Mouse (Mus musculus): ENCODE measurements around the gene Dlgap1. TPM values are rescaled to one million over a fixed set of nuclear protein-coding genes. Genes with fewer than 3 reads are reported as not detected.

Gene Dlgap1
- polyA plus RNA-seq, 1 experiment from 2014 or later: 34.9 TPM

DNA sequence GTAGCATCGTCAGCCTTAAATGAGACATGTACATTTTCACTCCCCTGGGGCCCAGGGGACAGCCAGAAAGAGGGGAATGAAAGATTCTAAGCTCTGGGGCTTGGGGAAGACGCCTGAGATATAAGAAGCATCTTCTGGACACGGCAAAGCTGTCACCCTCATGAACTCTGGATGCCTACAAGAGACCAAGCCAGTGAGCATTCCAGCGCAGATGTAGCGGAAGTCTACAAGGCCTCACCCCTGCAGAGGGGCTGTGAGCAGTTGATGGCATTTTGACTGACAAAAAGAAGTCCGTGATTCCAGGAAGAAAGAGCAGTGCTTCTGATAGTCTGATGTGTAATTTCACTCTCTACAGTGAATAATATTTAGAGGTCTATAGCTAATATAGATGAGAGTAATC, 621.6 kb downstream of the Dlgap1 start:
- H3K4me2 ChIP-seq (replicated peaks): no peak overlapping the region
- no peak overlapping the region for H3K9ac ChIP-seq
- WGBS: 58% methylated on average over 6 of the region's 6 CpGs
- ATAC-seq (ENCODE audit: low FRiP score): no peak
- no peak overlapping the region for H3K27ac ChIP-seq
- H3K4me1 ChIP-seq (replicated peaks; ENCODE audit: control insufficient read depth, insufficient read depth, low read length): 0 out of 2 replicates have a peak, but pooled peaks cover 7% of the 10 kb centered on the region
- no peaks in the 10 kb centered on the region; the same call in 1 of the 2 replicates for H3K27me3 ChIP-seq (ENCODE audit: control insufficient read depth, insufficient read depth, low read length)
- no peaks in the 10 kb centered on the region for H3K9me3 ChIP-seq (ENCODE audit: control insufficient read depth, low read length)
- no peak for DNase-seq (ENCODE audit: low spot score)
- no peak overlapping the region for H3K4me3 ChIP-seq (replicated peaks; ENCODE audit: low read length)
- H3K36me3 ChIP-seq (replicated peaks; ENCODE audit: control insufficient read depth, insufficient read depth): no peaks in the 10 kb centered on the region

DNA sequence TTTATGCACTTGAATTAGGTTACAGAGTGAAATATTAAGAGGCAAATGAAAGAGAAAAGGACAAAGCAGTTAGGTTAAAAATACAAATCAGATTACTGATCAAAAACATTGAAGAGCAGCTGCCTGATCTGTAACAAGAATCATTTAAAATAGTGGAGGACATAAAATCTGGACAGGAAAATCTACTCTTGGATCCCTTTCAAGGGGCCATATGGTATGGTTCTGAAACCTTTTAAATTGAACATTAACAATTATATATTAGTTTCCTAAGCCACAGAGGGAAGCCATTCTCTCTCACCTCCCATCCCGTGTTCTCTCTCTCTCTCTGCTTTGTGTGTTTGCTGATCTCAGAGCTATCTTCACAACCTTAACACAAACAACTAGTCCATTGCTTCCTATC, 625.4 kb downstream of the Dlgap1 start:
- H3K4me2 ChIP-seq (replicated peaks): no peak overlapping the region
- no peak for ATAC-seq (ENCODE audit: low FRiP score)
- 81% methylated on average over 1 of the region's 1 CpGs for WGBS

DNA sequence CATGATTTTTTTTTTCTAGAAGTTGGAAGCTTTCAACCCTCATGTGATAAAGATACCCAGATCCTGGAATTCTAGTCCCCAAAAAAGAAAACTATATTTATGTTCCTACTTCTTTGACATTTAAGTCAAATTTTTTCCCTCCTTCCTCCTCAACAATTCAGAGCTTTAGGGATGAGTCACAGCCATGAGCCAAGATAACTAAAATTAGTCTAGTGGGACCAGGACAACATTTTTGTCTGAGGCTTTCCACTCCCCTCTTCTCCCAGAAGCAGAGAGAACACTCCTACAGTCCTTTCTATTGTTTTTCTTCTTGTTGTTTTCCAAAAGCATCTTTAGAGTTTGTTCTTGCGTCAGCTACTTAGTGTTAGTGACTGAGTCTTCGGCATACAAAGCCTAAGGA, 627.5 kb downstream of the Dlgap1 start:
- H3K4me2 ChIP-seq (replicated peaks): no peak overlapping the region
- DNase-seq (ENCODE audit: low spot score) (no peak), ATAC-seq (ENCODE audit: low FRiP score) (no peak)
- H3K9me3 ChIP-seq (ENCODE audit: control insufficient read depth, low read length): no peaks in the 10 kb centered on the region
- no peak overlapping the region for H3K9ac ChIP-seq
- H3K4me3 ChIP-seq (replicated peaks; ENCODE audit: low read length): no peak overlapping the region
- no peaks in the 10 kb centered on the region for H3K36me3 ChIP-seq (replicated peaks; ENCODE audit: control insufficient read depth, insufficient read depth)
- WGBS: 91% methylated on average over 2 of the region's 2 CpGs
- H3K27ac ChIP-seq: no peak overlapping the region
- no peaks in the 10 kb centered on the region for H3K4me1 ChIP-seq (replicated peaks; ENCODE audit: control insufficient read depth, insufficient read depth, low read length)
- H3K27me3 ChIP-seq (ENCODE audit: control insufficient read depth, insufficient read depth, low read length): no peaks in the 10 kb centered on the region

More for the DNA sequence above, 625.4 kb downstream of the Dlgap1 start:
- no peak overlapping the region for H3K4me3 ChIP-seq (replicated peaks; ENCODE audit: low read length)
- no peaks in the 10 kb centered on the region for H3K36me3 ChIP-seq (replicated peaks; ENCODE audit: control insufficient read depth, insufficient read depth)
- DNase-seq (ENCODE audit: low spot score): no peak
- H3K27ac ChIP-seq: no peak overlapping the region
- no peaks in the 10 kb centered on the region; the same call in 1 of the 2 replicates for H3K27me3 ChIP-seq (ENCODE audit: control insufficient read depth, insufficient read depth, low read length)
- H3K9ac ChIP-seq: no peak overlapping the region
- 0 out of 2 replicates have a peak, but pooled peaks cover 2% of the 10 kb centered on the region for H3K4me1 ChIP-seq (replicated peaks; ENCODE audit: control insufficient read depth, insufficient read depth, low read length)
- H3K9me3 ChIP-seq (ENCODE audit: control insufficient read depth, low read length): no peaks in the 10 kb centered on the region

DNA sequence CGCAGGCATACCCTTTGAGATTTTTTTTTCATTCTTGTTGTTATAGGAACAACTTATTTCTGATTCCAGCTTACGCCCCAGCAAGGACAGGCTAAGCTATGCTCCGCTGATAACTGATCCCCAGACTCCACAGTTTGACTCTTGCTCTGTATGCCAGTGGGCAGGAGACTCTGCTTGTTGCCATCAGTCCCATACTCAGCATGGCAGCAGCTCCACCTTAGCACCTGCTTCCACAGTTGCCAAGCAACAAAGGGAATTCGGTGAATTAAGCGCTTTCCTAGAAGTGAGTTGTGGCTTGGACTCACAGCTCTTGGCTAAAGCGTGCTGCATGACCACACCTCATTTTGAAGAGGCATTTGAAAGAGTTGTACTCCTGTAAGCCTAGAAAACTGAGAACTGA, 631.6 kb downstream of the Dlgap1 start:
- no peaks in the 10 kb centered on the region for H3K9me3 ChIP-seq (ENCODE audit: control insufficient read depth, low read length)
- H3K27me3 ChIP-seq (ENCODE audit: control insufficient read depth, insufficient read depth, low read length): no peaks in the 10 kb centered on the region
- WGBS: 81% methylated on average over 6 of the region's 6 CpGs
- H3K9ac ChIP-seq: no peak overlapping the region
- no peaks in the 10 kb centered on the region for H3K36me3 ChIP-seq (replicated peaks; ENCODE audit: control insufficient read depth, insufficient read depth)
- H3K4me3 ChIP-seq (replicated peaks; ENCODE audit: low read length): no peak overlapping the region
- no peak for DNase-seq (ENCODE audit: low spot score)
- H3K27ac ChIP-seq: no peak overlapping the region
- no peaks in the 10 kb centered on the region for H3K4me1 ChIP-seq (replicated peaks; ENCODE audit: control insufficient read depth, insufficient read depth, low read length)
- H3K4me2 ChIP-seq (replicated peaks): no peak overlapping the region
- no peak for ATAC-seq (ENCODE audit: low FRiP score)

DNA sequence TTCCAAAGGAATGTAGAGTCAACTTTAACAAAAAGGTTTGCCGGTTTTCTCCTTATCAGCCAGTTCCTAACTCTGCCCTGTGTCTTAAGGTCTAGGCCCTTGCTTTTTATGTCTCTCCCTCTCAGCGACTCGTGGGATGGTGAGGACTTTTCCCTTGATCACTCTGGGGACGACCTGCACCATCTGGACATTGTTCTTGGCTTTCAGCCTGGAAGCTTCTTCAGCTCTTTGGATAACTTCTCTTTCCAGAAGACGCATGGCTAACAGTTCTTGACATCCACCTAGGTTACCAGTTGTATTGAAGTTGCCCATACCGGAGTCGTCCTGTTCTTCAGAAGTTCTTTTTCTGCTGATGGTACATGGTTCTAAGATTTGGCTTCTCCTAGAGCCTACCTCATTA, 633.2 kb downstream of the Dlgap1 start:
- H3K27me3 ChIP-seq (ENCODE audit: control insufficient read depth, insufficient read depth, low read length): no peaks in the 10 kb centered on the region
- no peaks in the 10 kb centered on the region for H3K4me1 ChIP-seq (replicated peaks; ENCODE audit: control insufficient read depth, insufficient read depth, low read length)
- WGBS: 86% methylated on average over 7 of the region's 7 CpGs
- H3K27ac ChIP-seq: no peak overlapping the region
- no peak for ATAC-seq (ENCODE audit: low FRiP score)
- no peak for DNase-seq (ENCODE audit: low spot score)
- no peak overlapping the region for H3K9ac ChIP-seq
- H3K36me3 ChIP-seq (replicated peaks; ENCODE audit: control insufficient read depth, insufficient read depth): no peaks in the 10 kb centered on the region
- H3K4me2 ChIP-seq (replicated peaks): no peak overlapping the region
- no peaks in the 10 kb centered on the region for H3K9me3 ChIP-seq (ENCODE audit: control insufficient read depth, low read length)
- H3K4me3 ChIP-seq (replicated peaks; ENCODE audit: low read length): no peak overlapping the region

DNA sequence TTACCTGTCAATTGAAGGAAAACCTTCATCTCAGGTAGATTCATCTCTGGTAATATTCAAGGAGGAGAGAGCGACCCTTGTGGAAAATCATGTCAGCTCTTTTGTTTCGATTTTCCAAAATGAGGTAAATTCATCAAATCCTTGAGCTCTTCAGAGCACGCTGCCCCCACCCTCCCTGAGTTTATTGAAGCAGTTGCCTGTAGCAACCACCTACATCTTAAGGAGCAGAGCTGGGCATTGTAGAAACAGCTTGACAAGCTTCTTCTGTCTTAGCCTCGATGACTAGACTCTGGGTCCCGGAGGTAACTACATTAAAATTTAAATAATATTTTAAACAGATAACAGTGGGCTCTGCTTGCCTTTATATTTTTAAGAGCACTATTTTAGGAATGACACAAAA, 636.8 kb downstream of the Dlgap1 start:
- Histone ChIP-seq H3K4me3 (replicated peaks; ENCODE audit: low read length) (no peak overlapping the region), H3K27me3 (ENCODE audit: control insufficient read depth, insufficient read depth, low read length) (no peaks in the 10 kb centered on the region), H3K27ac (no peak overlapping the region), H3K4me2 (replicated peaks) (no peak overlapping the region), H3K9me3 (ENCODE audit: control insufficient read depth, low read length) (no peaks in the 10 kb centered on the region), H3K9ac (no peak overlapping the region), H3K36me3 (replicated peaks; ENCODE audit: control insufficient read depth, insufficient read depth) (no peaks in the 10 kb centered on the region), H3K4me1 (replicated peaks; ENCODE audit: control insufficient read depth, insufficient read depth, low read length) (no peaks in the 10 kb centered on the region)
- no peak for DNase-seq (ENCODE audit: low spot score)
- WGBS: 81% methylated on average over 5 of the region's 5 CpGs
- no peak for ATAC-seq (ENCODE audit: low FRiP score)

DNA sequence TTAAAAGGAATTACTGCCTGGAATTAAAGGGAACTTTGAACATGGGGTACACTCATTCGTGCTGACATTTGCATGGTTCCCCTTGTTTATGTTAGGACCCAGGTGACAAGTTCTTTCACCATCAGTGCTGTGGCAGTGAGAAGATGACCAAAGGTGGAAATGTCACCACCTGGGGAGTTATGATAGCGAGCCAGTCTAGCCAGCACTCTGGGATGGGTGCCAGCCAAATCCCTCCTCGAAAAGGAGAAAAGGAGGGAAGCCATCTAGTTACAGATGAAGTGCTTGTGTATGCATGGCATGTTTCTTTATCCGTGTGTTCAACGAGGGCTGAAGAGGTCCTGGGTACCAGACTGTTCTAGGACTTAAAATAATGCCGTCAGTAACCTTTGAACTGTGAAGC, 643.3 kb downstream of the Dlgap1 start:
- Histone ChIP-seq H3K27me3 (ENCODE audit: control insufficient read depth, insufficient read depth, low read length) (no peaks in the 10 kb centered on the region), H3K27ac (no peak overlapping the region), H3K9me3 (ENCODE audit: control insufficient read depth, low read length) (no peaks in the 10 kb centered on the region), H3K4me2 (replicated peaks) (no peak overlapping the region), H3K4me1 (replicated peaks; ENCODE audit: control insufficient read depth, insufficient read depth, low read length) (no peaks in the 10 kb centered on the region), H3K4me3 (replicated peaks; ENCODE audit: low read length) (no peak overlapping the region), H3K36me3 (replicated peaks; ENCODE audit: control insufficient read depth, insufficient read depth) (no peaks in the 10 kb centered on the region), H3K9ac (no peak overlapping the region)
- ATAC-seq (ENCODE audit: low FRiP score) (no peak), DNase-seq (ENCODE audit: low spot score) (no peak)
- WGBS: 73% methylated on average over 6 of the region's 6 CpGs

DNA sequence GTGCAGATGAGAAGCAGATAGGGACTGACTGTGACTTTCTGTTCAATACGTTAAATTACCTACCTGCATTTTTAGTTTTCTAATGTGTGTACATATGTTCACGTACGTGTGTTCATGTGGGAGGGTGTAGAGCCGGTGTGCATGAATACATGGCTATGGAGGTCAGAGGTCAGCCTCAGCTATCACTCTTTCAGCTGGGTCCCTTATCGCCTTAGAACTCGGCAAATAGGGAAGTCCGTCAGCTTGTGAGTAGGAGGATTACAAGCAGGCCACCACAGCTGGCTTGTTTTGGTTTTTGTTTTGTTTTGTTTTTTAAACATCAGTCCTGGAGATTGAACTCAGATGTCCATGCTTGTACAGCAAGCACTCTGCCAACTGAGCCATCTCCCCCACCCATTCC, 645.0 kb downstream of the Dlgap1 start:
- H3K4me3 ChIP-seq (replicated peaks; ENCODE audit: low read length): no peak overlapping the region
- no peak overlapping the region for H3K9ac ChIP-seq
- WGBS: 93% methylated on average over 7 of the region's 7 CpGs
- H3K27me3 ChIP-seq (ENCODE audit: control insufficient read depth, insufficient read depth, low read length): no peaks in the 10 kb centered on the region
- H3K36me3 ChIP-seq (replicated peaks; ENCODE audit: control insufficient read depth, insufficient read depth): no peaks in the 10 kb centered on the region
- no peaks in the 10 kb centered on the region for H3K9me3 ChIP-seq (ENCODE audit: control insufficient read depth, low read length)
- DNase-seq (ENCODE audit: low spot score): no peak
- H3K4me2 ChIP-seq (replicated peaks): no peak overlapping the region
- H3K4me1 ChIP-seq (replicated peaks; ENCODE audit: control insufficient read depth, insufficient read depth, low read length): no peaks in the 10 kb centered on the region
- no peak overlapping the region for H3K27ac ChIP-seq
- no peak for ATAC-seq (ENCODE audit: low FRiP score)

DNA sequence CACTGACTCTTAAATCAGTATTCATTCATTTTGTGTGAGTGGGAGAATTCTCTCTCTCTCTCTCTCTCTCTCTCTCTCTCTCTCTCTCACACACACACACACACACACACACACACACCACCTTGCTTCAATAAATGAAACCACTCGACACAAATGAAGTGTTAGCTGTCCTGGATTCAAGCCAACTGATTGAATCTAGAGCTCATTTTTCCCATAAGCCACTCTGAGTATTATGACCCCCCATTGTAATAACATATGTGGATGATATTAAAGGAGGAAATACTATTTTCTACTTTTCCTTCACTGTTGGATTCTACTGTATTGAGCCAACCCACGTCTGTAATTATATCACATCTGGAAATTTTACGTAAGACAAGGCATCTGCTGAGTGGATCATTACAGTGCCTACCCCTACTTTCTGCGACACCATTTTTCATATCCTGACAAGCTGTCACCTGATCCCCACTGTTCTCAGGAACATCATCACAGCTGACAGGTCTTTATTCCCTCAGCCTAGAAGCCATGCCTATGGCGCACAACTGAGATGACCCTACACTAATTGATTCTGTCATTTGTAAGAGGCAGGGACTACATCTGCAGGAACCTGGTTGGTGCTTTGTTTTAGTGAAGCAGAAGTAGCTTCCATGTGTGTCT, 645.7 kb downstream of the Dlgap1 start:
- WGBS: 62% methylated on average over 5 of the region's 5 CpGs
- Histone ChIP-seq H3K4me3 (replicated peaks; ENCODE audit: low read length) (no peak overlapping the region), H3K36me3 (replicated peaks; ENCODE audit: control insufficient read depth, insufficient read depth) (no peaks in the 10 kb centered on the region), H3K9ac (no peak overlapping the region), H3K27ac (no peak overlapping the region), H3K9me3 (ENCODE audit: control insufficient read depth, low read length) (no peaks in the 10 kb centered on the region), H3K4me2 (replicated peaks) (no peak overlapping the region), H3K27me3 (ENCODE audit: control insufficient read depth, insufficient read depth, low read length) (no peaks in the 10 kb centered on the region), H3K4me1 (replicated peaks; ENCODE audit: control insufficient read depth, insufficient read depth, low read length) (no peaks in the 10 kb centered on the region)
- peak; percentile 37 for DNase-seq (ENCODE audit: low spot score)
- peak; percentile 60 for ATAC-seq (ENCODE audit: low FRiP score)

DNA sequence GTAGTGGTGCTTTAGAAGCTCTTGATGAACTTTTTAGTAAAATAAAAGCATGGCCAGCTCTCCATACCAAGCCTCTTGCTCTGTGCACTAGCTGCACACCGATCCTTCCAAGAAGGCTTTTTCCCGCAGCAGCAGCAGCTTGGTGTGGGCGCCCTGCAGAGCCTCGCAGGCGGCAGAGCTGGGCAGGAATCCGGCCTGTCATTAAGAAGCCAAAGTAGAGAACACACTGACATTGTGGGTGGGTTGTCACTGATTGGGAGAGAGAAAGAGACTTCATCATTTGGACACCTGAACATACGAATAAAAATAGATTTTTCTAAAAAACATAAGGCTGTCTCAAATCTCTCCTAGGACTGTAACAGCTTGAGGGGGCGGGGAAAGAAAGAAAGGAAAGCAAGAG, 653.6 kb downstream of the Dlgap1 start:
- Histone ChIP-seq H3K9me3 (ENCODE audit: control insufficient read depth, low read length) (no peaks in the 10 kb centered on the region), H3K4me3 (replicated peaks; ENCODE audit: low read length) (no peak overlapping the region), H3K27ac (no peak overlapping the region), H3K4me2 (replicated peaks) (no peak overlapping the region), H3K27me3 (ENCODE audit: control insufficient read depth, insufficient read depth, low read length) (no peaks in the 10 kb centered on the region), H3K4me1 (replicated peaks; ENCODE audit: control insufficient read depth, insufficient read depth, low read length) (no peaks in the 10 kb centered on the region), H3K9ac (no peak overlapping the region), H3K36me3 (replicated peaks; ENCODE audit: control insufficient read depth, insufficient read depth) (no peaks in the 10 kb centered on the region)
- 76% methylated on average over 8 of the region's 8 CpGs for WGBS
- no peak for ATAC-seq (ENCODE audit: low FRiP score)
- no peak for DNase-seq (ENCODE audit: low spot score)
